Mouse (Mus musculus) adrenal gland, adult 18-20 months (tissue): ENCODE measurements around the gene 4933421I07Rik. TPM values are rescaled to one million over a fixed set of nuclear protein-coding genes. Genes with fewer than 3 reads are reported as not detected.

ENCODE experiments used
- DNase-seq, 2 experiments: peaks; one replicate each; pipeline ENCODE4 v3.0.0; 2021 to 2022; ENCODE audit warnings: low spot score in 2 of 2
- long read RNA-seq, 2 experiments: library from polyadenylated mRNA; stranded (forward); transcript quantifications; one replicate each; pipeline ENCODE4 v2.0.0; 2021
- total RNA-seq, 2 experiments: library from RNA; stranded (reverse); gene quantifications; 1 replicate in 1 of 2; 2 replicates in 1 of 2; pipeline ENCODE4 v1.2.3; 2021

4933421I07Rik gene
- not detected for total RNA-seq
- long read RNA-seq, experiment 1 = 0 reads
- long read RNA-seq, experiment 2 = 0 reads

DNA sequence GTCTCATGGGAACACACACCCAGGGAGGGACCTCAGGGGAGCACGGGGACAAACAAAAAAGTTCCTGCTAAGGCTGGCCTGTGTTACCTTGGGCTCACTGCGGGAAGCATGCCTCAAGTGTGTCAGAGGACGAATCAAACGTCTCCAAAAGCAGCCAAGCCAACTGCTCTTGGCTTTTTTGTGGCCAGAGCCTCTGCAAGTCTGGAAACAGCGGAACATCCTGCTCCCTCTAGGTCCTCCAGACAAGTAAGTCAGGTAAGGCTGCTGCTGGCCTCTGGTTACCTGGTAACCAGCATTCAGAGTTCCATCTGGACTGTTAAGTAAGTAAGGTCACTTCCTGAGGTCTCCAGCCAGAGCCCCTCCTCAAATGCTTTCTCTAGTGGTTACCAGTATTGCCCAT is at the start of gene 4933421I07Rik:
Gene 4933421I07Rik (minus strand): TSS at position 271 of the 400 bp plus-strand sequence.
- DNase-seq = no peak

DNA sequence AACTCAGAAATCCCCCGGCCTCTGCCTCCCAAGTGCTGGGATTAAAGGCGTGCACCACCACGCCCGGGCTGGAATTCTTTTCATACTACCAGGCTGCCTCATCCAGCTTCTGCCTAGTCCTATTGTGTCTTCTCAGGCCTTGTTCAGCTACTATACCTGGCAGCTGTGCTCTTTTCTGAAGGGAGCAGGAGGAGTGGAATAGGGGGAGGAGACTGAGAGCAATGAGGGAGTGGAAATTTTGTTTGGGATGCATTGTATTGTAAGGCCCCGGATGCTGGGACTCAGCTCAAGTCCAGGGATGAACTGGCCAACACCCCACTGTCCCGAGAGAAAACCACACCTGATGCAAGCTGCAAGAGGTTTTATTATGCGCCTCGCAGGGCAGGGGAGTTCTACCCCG is 49.4 kb upstream of the 4933421I07Rik start:
- DNase-seq = no peak

DNA sequence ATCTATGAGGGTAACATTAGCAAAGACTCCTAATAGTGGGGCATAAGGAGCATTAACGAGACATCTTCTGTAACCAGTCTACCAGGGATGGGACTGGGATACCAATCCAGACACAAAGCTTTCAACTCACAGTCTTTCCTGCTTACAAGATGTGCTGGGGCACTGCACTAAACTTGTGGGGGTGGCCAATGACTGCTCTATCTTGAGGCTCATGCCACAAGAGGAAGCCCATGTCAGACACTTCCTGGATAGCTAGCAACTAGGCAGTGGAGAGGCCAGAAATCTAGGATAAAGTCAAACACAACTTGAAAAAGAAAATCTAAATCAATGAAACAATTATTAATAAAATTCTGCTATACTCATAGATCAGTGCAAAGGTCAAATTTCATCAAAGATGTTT is 48.3 kb upstream of the 4933421I07Rik start:
- DNase-seq = no peak

DNA sequence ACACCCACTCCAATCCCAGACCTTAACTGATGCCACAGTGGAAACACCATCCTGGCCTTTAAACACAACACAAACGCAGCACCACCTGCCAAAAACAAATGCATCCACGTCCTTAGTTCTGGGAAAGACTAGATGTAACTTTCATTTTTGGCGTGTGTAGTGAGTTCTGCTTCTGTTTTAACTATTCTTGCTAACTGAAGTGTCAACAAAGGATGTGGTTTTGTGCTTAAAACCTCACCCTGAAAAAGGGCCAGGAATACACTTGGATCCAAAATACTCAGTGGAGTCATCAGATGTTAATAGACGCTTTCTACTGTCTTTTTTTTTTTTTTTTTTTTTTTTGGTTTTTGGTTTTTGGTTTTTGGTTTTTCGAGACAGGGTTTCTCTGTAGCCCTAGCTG is 42.9 kb upstream of the 4933421I07Rik start:
- no peak for DNase-seq

DNA sequence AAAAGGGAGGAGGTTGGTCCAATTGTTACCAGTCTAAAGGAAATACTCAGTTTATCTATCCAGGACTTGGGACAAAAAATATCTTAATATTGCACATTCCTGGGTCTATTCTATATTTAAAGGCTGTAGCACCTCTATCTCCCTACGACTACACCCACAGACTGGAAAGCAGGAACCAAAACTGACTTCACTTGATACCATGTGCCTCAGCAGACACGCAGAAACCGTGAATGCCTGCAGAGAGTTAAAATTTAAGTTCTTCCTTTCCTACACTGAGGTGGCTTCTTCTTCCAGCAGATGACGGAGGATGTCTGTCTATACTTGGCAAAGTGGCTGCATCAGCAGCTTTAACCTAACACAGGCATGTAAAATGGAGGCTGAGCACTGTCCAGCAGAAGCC is 42.4 kb upstream of the 4933421I07Rik start:
- DNase-seq = no peak

DNA sequence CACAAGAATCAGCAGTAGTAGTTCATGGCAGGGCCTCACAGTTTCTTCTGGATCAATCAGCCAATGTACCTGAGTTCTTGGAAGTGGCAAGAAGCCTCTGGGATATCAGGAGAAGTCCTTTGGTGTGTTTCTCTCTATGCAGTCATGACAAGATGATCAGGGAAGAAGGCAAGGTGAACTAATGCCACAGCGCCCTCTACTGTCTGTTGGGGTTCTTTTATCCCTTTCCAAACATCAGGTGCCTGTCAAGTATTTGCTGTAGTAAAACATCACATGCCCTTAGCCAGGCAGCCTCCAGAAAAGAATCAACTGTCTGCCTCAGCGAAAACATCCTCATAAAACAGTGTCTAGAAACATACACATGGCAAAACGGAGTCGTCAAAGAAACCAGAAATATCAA is 6.7 kb upstream of the 4933421I07Rik start:
- no peak for DNase-seq

DNA sequence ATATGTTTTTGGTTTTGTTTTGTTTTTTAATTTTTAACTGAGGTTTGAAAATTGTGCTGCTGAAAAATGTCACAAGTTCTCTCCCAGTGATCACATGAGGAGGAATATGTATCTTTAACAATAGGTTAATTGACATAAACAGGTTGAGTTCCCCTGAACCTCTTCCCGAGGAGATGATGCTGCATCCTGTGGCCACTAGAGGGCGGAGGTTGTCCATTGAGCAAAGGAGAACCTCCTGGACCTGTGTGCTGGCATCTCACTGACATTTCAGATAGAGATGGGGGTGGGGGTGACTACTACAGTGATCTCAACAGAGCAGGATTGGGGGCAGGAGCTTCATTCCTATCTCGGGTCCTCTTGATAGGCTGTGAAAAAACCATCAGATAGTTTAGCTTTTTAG is 2.7 kb upstream of the 4933421I07Rik start:
- peak; percentile 13 to 43 for DNase-seq

DNA sequence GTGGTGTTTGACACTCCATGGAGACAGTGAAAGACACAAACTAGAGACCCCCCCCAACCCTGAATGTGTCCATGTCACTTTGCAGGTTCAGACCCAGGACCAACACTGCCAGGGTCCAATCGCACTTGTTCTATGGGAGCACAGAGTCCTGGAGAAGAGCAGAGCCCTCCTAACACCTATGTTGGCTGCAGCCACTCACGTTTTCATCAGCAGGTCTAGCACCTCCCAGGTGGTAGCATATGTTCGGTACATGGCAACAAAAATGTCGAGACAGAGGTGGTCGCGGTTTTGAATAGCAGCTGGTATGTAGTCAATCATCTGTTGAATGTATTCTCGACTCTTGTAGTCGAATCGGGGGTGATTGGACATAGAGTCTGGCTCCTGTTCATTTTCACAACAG is 568 bp downstream of the 4933421I07Rik start:
- no peak for DNase-seq

Other genes with a start within 250 kb of the 4933421I07Rik start
- gene Vmn2r61, start 188.1 kb downstream of the 4933421I07Rik start, total RNA-seq = not detected
- 10 to 100 TPM; 11.3 to 11.8 TPM for gene Zfp141, start 57.6 kb upstream of the 4933421I07Rik start, total RNA-seq
- not detected for gene Gm21028, start 130.5 kb upstream of the 4933421I07Rik start, total RNA-seq
- gene Zfp977, start 144.4 kb upstream of the 4933421I07Rik start, total RNA-seq = under 1 TPM; 0.63 to 0.77 TPM
- 1 to 10 TPM; 3.8 to 4.0 TPM for gene Zfp976, start 194.5 kb upstream of the 4933421I07Rik start, total RNA-seq
- 1 to 10 TPM; 3.5 to 4.7 TPM for gene Zfp975, start 244.6 kb upstream of the 4933421I07Rik start, total RNA-seq